Mouse (Mus musculus) heart, embryonic 13.5 days (tissue): ENCODE results near the gene Grin3a. TPM values are rescaled to one million over a fixed set of nuclear protein-coding genes. Genes with fewer than 3 reads are reported as not detected.

Experiments
- ATAC-seq: fragments of 200-750 bp; cut with Nextera tagmentation; 2 replicates; pipeline ENCODE4 v1.8.0; 2017; ENCODE audit warnings: moderate TSS enrichment; ENCODE audit not compliant: insufficient number of reproducible peaks, low FRiP score, low TSS enrichment; ENCODE audit errors: extremely low read depth
- H3K27ac ChIP-seq: fragments of 300-500 bp; sonication (generic); replicated peaks from 2 replicates; pipeline ENCODE4 v1.5.1; 2015; ENCODE audit warnings: moderate library complexity, mild to moderate bottlenecking, inconsistent platforms
- H3K27me3 ChIP-seq: fragments of 300-500 bp; sonication (generic); replicated peaks from 2 replicates; pipeline ENCODE4 v1.6.1; 2015; ENCODE audit warnings: mild to moderate bottlenecking, inconsistent platforms
- H3K36me3 ChIP-seq: fragments of 300-500 bp; sonication (generic); 2 replicates; pipeline ENCODE4 v1.6.1; 2015; ENCODE audit warnings: mild to moderate bottlenecking, inconsistent platforms
- H3K4me1 ChIP-seq: fragments of 300-500 bp; sonication (generic); 2 replicates; pipeline ENCODE4 v1.6.1; 2015; ENCODE audit warnings: inconsistent platforms
- H3K4me2 ChIP-seq: fragments of 300-500 bp; sonication (generic); 2 replicates; pipeline ENCODE4 v1.6.1; 2015; ENCODE audit warnings: inconsistent platforms, mild to moderate bottlenecking, moderate library complexity
- H3K4me3 ChIP-seq: fragments of 300-500 bp; sonication (generic); 2 replicates; pipeline ENCODE4 v1.5.1; 2015; ENCODE audit warnings: moderate library complexity, mild to moderate bottlenecking, inconsistent platforms
- H3K9ac ChIP-seq: fragments of 300-500 bp; sonication (generic); 2 replicates; pipeline ENCODE4 v1.6.1; 2015; ENCODE audit warnings: inconsistent platforms, mild to moderate bottlenecking, moderate library complexity
- H3K9me3 ChIP-seq: fragments of 300-500 bp; sonication (generic); 2 replicates; pipeline ENCODE4 v1.6.1; 2016; ENCODE audit warnings: inconsistent platforms
- WGBS: fragments of 180-500 bp; shearing (Covaris S2); methylation state at CpG from one replicate; pipeline ENCODE4 v1.1.7; 2015; ENCODE audit warnings: mixed read lengths; 5-methylcytosine and 5-hydroxymethylcytosine counted together
- polyA plus RNA-seq: library from polyadenylated mRNA; unstranded; fragments of >200 nt; fragmentation: Nextera tagmentation; extraction: Ambion mirVana; gene quantifications from 2 replicates; pipeline ENCODE4 v1.2.1, GENCODE M21; 2015

The Grin3a gene
- polyA plus RNA-seq: 0.53 and 0.55 TPM in 2 replicates

GRCm38 (mm10) chr4:49845612-49845985 is at the start of gene Grin3a:
Gene Grin3a, minus strand, starts transcription at chr4:49845744.
- H3K4me2 ChIP-seq: peak within 1 kb of the TSS; percentile 96
- peak within 1 kb of the TSS; percentile 59 for H3K4me3 ChIP-seq
- H3K27me3 ChIP-seq: peaks cover 37% of the 10 kb centered on the region
- no peaks in the 10 kb centered on the region for H3K36me3 ChIP-seq
- no peak for ATAC-seq
- H3K4me1 ChIP-seq: peaks cover 15% of the 10 kb centered on the region
- 0% methylated on average over 25 of the region's 25 CpGs for WGBS
- H3K27ac ChIP-seq: no peak within 1 kb of the TSS
- H3K9ac ChIP-seq: peak within 1 kb of the TSS; percentile 71
- H3K9me3 ChIP-seq: no peaks in the 10 kb centered on the region

GRCm38 (mm10) chr4:49891835-49892301 is 46.3 kb upstream of the Grin3a start:
- H3K4me1 ChIP-seq: peaks cover 10% of the 10 kb centered on the region
- H3K4me2 ChIP-seq: no peak overlapping the region
- H3K9me3 ChIP-seq: no peaks in the 10 kb centered on the region
- WGBS: 15% methylated on average over 4 of the region's 4 CpGs
- H3K4me3 ChIP-seq: no peak overlapping the region
- no peak overlapping the region for H3K9ac ChIP-seq
- no peak overlapping the region for H3K27ac ChIP-seq
- H3K36me3 ChIP-seq: no peaks in the 10 kb centered on the region
- no peak for ATAC-seq
- no peaks in the 10 kb centered on the region for H3K27me3 ChIP-seq

GRCm38 (mm10) chr4:49877084-49877483 is 31.5 kb upstream of the Grin3a start:
- Histone ChIP-seq H3K36me3 (no peaks in the 10 kb centered on the region), H3K9ac (no peak overlapping the region), H3K4me2 (no peak overlapping the region), H3K4me3 (no peak overlapping the region), H3K27ac (no peak overlapping the region), H3K9me3 (no peaks in the 10 kb centered on the region), H3K4me1 (no peaks in the 10 kb centered on the region), H3K27me3 (no peaks in the 10 kb centered on the region)
- no peak for ATAC-seq
- 46% methylated on average over 3 of the region's 3 CpGs for WGBS

GRCm38 (mm10) chr4:49860611-49861010 is 15.1 kb upstream of the Grin3a start:
- no peak for ATAC-seq
- Histone ChIP-seq H3K27me3 (no peaks in the 10 kb centered on the region), H3K27ac (no peak overlapping the region), H3K9me3 (no peaks in the 10 kb centered on the region), H3K36me3 (no peaks in the 10 kb centered on the region), H3K9ac (no peak overlapping the region), H3K4me2 (no peak overlapping the region), H3K4me1 (no peaks in the 10 kb centered on the region), H3K4me3 (no peak overlapping the region)
- WGBS: 69% methylated on average over 2 of the region's 2 CpGs

- Histone ChIP-seq H3K9ac (peak overlapping the region; percentile 71), H3K4me2 (peak overlapping the region; percentile 96), H3K4me1 (peaks cover 15% of the 10 kb centered on the region), H3K27ac (no peak overlapping the region), H3K36me3 (no peaks in the 10 kb centered on the region), H3K9me3 (no peaks in the 10 kb centered on the region), H3K4me3 (peak overlapping the region; percentile 59), H3K27me3 (peaks cover 37% of the 10 kb centered on the region)
- ATAC-seq: 0 out of 2 replicates have a peak, but pooled peaks have one; percentile 44
- WGBS: under 1% methylated on average over 63 of the region's 63 CpGs
Observed at GRCm38 (mm10) chr4:49844828-49845611, 524 bp downstream of the Grin3a start.

- Histone ChIP-seq H3K36me3 (no peaks in the 10 kb centered on the region), H3K4me1 (peaks cover 15% of the 10 kb centered on the region), H3K4me2 (peak overlapping the region; percentile 96), H3K27me3 (peaks cover 37% of the 10 kb centered on the region), H3K27ac (no peak overlapping the region), H3K9ac (peak overlapping the region; percentile 71; the same call in 1 of the 2 replicates), H3K9me3 (no peaks in the 10 kb centered on the region), H3K4me3 (peak overlapping the region; percentile 59)
- ATAC-seq: 0 out of 2 replicates have a peak, but pooled peaks have one; percentile 17
- WGBS: 2% methylated on average over 33 of the region's 33 CpGs
Observed at GRCm38 (mm10) chr4:49844274-49844827, 1.2 kb downstream of the Grin3a start.

GRCm38 (mm10) chr4:49843787-49844186 is 1.8 kb downstream of the Grin3a start:
- H3K4me2 ChIP-seq: peak overlapping the region; percentile 96

GRCm38 (mm10) chr4:49832035-49832434 is 13.5 kb downstream of the Grin3a start:
- no peaks in the 10 kb centered on the region for H3K9me3 ChIP-seq
- H3K4me1 ChIP-seq: no peaks in the 10 kb centered on the region
- H3K27ac ChIP-seq: no peak overlapping the region
- H3K4me3 ChIP-seq: no peak overlapping the region
- ATAC-seq: no peak
- no peak overlapping the region for H3K4me2 ChIP-seq
- H3K36me3 ChIP-seq: no peaks in the 10 kb centered on the region
- no peaks in the 10 kb centered on the region for H3K27me3 ChIP-seq
- H3K9ac ChIP-seq: no peak overlapping the region

More at GRCm38 (mm10) chr4:49843787-49844186, 1.8 kb downstream of the Grin3a start:
- Histone ChIP-seq H3K27me3 (peaks cover 37% of the 10 kb centered on the region), H3K9ac (no peak overlapping the region), H3K4me3 (peak overlapping the region; percentile 59), H3K9me3 (no peaks in the 10 kb centered on the region), H3K36me3 (no peaks in the 10 kb centered on the region), H3K27ac (no peak overlapping the region), H3K4me1 (peaks cover 15% of the 10 kb centered on the region)
- no peak for ATAC-seq
- WGBS: 23% methylated on average over 6 of the region's 6 CpGs

- Histone ChIP-seq H3K9me3 (no peaks in the 10 kb centered on the region), H3K9ac (no peak overlapping the region), H3K36me3 (no peaks in the 10 kb centered on the region), H3K4me1 (no peaks in the 10 kb centered on the region), H3K27ac (no peak overlapping the region), H3K27me3 (no peaks in the 10 kb centered on the region), H3K4me3 (no peak overlapping the region), H3K4me2 (no peak overlapping the region)
- ATAC-seq: no peak
- WGBS: 75% methylated on average over 3 of the region's 3 CpGs
Observed at GRCm38 (mm10) chr4:49813852-49814251, 31.7 kb downstream of the Grin3a start.

- no peaks in the 10 kb centered on the region for H3K27me3 ChIP-seq
- H3K4me2 ChIP-seq: no peak overlapping the region
- no peak overlapping the region for H3K27ac ChIP-seq
- H3K9ac ChIP-seq: no peak overlapping the region
- no peaks in the 10 kb centered on the region for H3K4me1 ChIP-seq
- no peak overlapping the region for H3K4me3 ChIP-seq
- ATAC-seq: no peak
- H3K9me3 ChIP-seq: no peaks in the 10 kb centered on the region
- H3K36me3 ChIP-seq: no peaks in the 10 kb centered on the region
Observed at GRCm38 (mm10) chr4:49806791-49807190, 38.8 kb downstream of the Grin3a start.

GRCm38 (mm10) chr4:49799338-49799737 is 46.2 kb downstream of the Grin3a start:
- Histone ChIP-seq H3K4me1 (no peaks in the 10 kb centered on the region), H3K9me3 (no peaks in the 10 kb centered on the region), H3K4me3 (no peak overlapping the region), H3K36me3 (no peaks in the 10 kb centered on the region), H3K27ac (no peak overlapping the region), H3K4me2 (no peak overlapping the region), H3K27me3 (no peaks in the 10 kb centered on the region), H3K9ac (no peak overlapping the region)
- ATAC-seq: no peak
- 85% methylated on average over 2 of the region's 2 CpGs for WGBS
